Mouse (Mus musculus): Measurements from ENCODE around the gene Hist1h4d. TPM values are rescaled to one million over a fixed set of nuclear protein-coding genes. Genes with fewer than 3 reads are reported as not detected.
A peak's percentile ranks its signal among the peaks of the same experiment; 100 is the strongest.
"Not testable (repeated sequence)": the region's sequence is repeated elsewhere in the genome, so short reads cannot be mapped to it uniquely, and the experiment has no call there.

The Hist1h4d gene
- total RNA-seq, 2 experiments from 2014 or later: 88.4 to 95.8 TPM

DNA sequence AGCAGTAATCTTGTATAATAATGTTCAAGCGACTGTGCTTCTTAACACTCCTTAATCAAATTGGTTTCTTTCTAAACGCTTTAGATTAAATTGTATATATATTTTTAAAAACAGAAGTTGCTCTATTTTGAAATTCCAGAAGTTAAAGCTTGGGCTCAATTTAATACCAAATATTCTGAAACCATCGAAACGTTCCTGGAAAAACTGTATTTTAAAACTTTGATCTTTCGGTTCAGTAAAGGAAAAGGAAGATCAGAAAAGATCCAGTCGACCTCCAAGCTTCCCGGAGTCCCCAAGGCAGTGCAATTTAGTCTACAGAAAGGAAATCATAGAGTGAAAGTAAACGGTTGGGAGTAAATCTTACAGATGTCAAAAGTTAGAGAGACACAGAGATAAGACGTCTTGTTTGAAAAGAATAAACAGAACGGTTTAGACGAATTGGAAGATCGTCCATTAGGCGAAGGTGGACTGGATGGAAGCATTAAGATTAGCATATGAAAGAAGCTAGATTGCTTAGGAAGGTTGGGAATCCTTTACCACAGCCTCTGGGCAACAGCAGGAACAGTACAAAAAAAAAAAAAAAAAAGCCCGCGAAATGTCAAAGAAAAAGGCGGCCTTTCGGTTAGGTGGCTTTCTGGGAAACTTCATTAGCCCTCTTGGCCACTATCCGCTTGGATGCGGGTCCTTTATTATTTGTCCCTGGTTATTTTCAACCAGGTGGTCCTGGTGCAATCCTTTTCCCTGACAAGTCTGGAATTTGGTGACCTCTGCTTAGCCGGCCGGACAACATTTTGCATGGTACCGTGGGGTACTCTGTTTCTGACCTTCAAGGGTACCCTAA lies 4.9 kb downstream of the Hist1h4d start:
- intact Hi-C loops (cut with DNase I; ENCODE audit: low total_unique reads): no loop called here
- no peak for DNase-seq

DNA sequence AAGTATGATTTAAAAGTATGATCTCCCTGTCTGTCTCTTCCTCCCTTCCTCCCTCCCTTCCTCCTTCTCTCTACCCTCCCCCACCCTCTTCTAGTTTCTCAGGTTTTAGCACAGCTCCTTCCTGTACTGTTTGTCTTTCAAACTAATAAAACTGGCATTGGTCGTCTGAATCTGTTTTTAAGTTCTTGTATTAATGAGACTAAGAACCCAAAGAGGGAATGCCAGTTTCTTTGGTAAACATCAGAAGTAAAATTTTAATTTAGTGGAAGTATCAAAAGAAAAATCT lies 5.5 kb downstream of the Hist1h4d start:
- intact Hi-C loops (cut with DNase I; ENCODE audit: low total_unique reads): no loop called here

DNA sequence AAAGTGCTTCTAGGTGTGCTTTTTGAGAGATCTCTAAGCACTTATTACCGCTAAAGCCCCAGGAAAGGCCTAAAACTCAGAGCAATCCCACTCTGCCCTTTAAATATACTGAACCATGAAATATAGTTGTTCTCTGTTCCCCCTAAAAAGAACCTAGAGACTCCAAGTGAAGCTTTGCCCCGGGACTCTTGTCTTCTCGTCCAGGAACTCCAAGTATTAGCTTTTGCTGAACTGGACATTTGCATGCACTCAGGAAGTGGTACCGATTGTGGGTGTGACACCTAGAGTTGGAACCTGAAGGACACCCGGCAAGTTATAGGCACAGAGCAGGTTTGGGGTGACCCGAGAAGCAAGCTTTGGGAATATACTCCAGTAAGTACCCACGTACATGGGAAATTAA lies 9.8 kb downstream of the Hist1h4d start:
- intact Hi-C loops (cut with DNase I; ENCODE audit: low total_unique reads): loop anchor here (10.0 kb wide), 1 partner anchor 166 kb away; the partner anchor contains the start of gene Abt1
- no peak for DNase-seq

More for the DNA sequence above, 5.5 kb downstream of the Hist1h4d start:
- DNase-seq: no peak

DNA sequence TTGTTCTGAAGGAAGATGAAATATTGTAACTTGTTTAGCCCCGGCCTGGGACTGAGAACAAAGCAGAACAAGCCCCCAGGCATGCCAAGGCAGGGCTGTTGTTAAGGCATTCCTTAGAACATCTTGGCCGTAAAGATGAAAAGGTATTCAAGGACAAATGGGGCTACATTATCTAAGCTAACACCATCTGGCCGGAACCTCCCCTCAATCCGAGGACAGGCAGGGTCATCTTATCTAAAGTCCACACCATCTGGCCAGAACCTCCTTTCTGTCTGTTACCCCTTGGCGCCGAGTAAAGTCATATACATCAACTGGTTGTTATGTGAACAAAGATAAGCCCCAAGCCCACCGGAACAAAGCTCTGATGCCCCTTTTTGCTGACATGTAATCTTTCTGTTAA lies 10.5 kb downstream of the Hist1h4d start:
- not testable (repeated sequence) for DNase-seq
- intact Hi-C loops (cut with DNase I; ENCODE audit: low total_unique reads): loop anchor here (10.0 kb wide), 1 partner anchor 167 kb away; the partner anchor contains the start of gene Abt1

DNA sequence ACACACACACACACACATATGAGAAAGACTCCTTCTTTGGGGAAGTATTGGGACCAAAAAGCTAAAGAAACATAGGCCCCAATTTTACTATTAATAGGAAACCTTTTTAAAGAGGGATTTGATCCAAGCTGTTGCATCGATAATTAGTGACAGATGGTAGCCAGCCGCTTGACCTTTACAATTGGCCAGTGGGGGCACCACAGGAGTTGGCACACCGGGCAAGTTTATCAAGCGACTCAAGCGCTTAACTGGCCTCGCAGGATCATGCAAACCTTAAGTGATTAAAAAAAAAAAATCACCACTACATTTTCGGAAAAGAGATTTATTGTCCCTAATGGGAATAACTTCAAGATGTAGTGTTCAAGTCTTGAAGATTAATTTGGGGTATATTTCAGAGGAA lies 11.2 kb downstream of the Hist1h4d start:
- intact Hi-C loops (cut with DNase I; ENCODE audit: low total_unique reads): loop anchor here (10.0 kb wide), 1 partner anchor 168 kb away; the partner anchor contains the start of gene Abt1
- no peak for DNase-seq

DNA sequence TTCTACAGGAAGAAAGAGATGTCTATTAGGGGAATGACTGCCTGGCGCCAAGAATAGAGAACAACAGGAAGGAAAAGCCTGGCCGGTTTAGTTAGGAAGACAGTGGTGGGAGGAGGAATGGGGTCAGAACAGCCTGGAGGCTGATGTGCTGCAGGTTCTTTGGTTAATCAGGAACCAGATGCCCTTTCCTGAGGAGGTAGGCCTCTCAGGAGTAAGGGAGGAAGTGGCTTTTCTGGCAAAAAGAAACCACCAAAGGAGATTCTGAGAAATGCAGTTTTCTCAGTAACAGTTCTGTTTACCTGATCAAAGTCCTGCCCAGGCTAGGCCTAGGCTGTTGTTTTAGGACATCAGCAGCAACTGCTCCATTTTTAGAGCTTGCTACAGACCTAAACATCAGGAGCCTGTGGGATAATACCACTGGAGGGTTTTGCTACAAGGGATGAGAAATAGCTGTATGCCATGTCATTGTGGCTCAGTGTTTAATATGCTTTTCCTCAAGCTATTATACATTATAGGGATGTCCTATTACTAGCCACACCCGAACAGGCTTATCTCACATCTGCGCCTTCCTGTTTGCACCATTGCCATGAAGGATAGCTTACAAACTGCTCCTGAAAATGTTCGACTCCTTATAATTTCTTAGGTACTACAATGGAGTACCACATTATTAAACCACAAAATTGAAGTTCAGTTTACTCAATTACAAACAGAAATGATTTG lies 11.8 kb downstream of the Hist1h4d start:
- no peak for DNase-seq
- intact Hi-C loops (cut with DNase I; ENCODE audit: low total_unique reads): loop anchor here (10.0 kb wide), 1 partner anchor 168 kb away; the partner anchor contains the start of gene Abt1

GRCm38 (mm10) chr13:23595185-23595584 lies 13.8 kb downstream of the Hist1h4d start:
- intact Hi-C loops (cut with DNase I; ENCODE audit: low total_unique reads): loop anchor here (10.0 kb wide), 1 partner anchor 170 kb away; the partner anchor contains the start of gene Abt1

GRCm38 (mm10) chr13:23595622-23596372 lies 14.4 kb downstream of the Hist1h4d start:
- intact Hi-C loops (cut with DNase I; ENCODE audit: low total_unique reads): loop anchor here (10.0 kb wide), 1 partner anchor 171 kb away; the partner anchor contains the start of gene Abt1
- no peak for DNase-seq

More at GRCm38 (mm10) chr13:23595185-23595584, 13.8 kb downstream of the Hist1h4d start:
- no peak for DNase-seq

GRCm38 (mm10) chr13:23597957-23598356 lies 16.6 kb downstream of the Hist1h4d start:
- peak; percentile 68 for DNase-seq
- intact Hi-C loops (cut with DNase I; ENCODE audit: low total_unique reads): loop anchor here (10.0 kb wide), 1 partner anchor 173 kb away; the partner anchor contains the start of gene Abt1

- intact Hi-C loops (cut with DNase I; ENCODE audit: low total_unique reads): no loop called here
- DNase-seq: no peak
Observed at GRCm38 (mm10) chr13:23603182-23603699, 21.8 kb downstream of the Hist1h4d start.

- intact Hi-C loops (cut with DNase I; ENCODE audit: low total_unique reads): no loop called here
- DNase-seq: no peak
Observed at GRCm38 (mm10) chr13:23604452-23604851, 23.1 kb downstream of the Hist1h4d start.

GRCm38 (mm10) chr13:23605052-23605451 lies 23.7 kb downstream of the Hist1h4d start:
- DNase-seq: no peak

GRCm38 (mm10) chr13:23609209-23609608 lies 27.8 kb downstream of the Hist1h4d start:
- intact Hi-C loops (cut with DNase I; ENCODE audit: low total_unique reads): no loop called here
- no peak for DNase-seq

More at GRCm38 (mm10) chr13:23605052-23605451, 23.7 kb downstream of the Hist1h4d start:
- intact Hi-C loops (cut with DNase I; ENCODE audit: low total_unique reads): no loop called here

GRCm38 (mm10) chr13:23609844-23610243 lies 28.4 kb downstream of the Hist1h4d start:
- intact Hi-C loops (cut with DNase I; ENCODE audit: low total_unique reads): no loop called here
- no peak for DNase-seq

DNA sequence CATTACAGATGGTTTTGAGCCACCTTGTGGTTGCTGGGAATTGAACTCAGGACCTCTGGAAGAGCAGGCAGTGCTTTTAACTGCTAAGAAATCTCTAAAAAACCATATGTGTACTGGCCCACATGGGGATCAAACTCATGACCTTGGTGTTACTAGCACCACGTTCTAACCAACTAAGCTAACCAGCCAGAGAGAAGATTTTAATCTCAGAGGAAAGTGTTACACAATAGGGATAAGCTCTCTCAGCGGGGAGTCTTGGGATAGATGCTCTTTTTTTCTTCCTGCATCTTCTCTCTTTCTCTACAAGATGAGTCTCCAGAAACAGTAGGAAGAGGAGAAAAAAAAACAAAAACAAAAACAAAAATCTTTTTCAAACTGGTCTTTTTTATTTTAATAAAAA lies 29.0 kb downstream of the Hist1h4d start:
- intact Hi-C loops (cut with DNase I; ENCODE audit: low total_unique reads): no loop called here

GRCm38 (mm10) chr13:23611638-23612037 lies 30.2 kb downstream of the Hist1h4d start:
- intact Hi-C loops (cut with DNase I; ENCODE audit: low total_unique reads): no loop called here
- DNase-seq: no peak

More for the DNA sequence above, 29.0 kb downstream of the Hist1h4d start:
- no peak for DNase-seq

GRCm38 (mm10) chr13:23620056-23620732 lies 38.8 kb downstream of the Hist1h4d start:
- intact Hi-C loops (cut with DNase I; ENCODE audit: low total_unique reads): loop anchor here (10.0 kb wide), 1 partner anchor 75 kb away; the partner anchor contains the start of genes Hist1h1t and Hist1h4c
- DNase-seq: no peak

DNA sequence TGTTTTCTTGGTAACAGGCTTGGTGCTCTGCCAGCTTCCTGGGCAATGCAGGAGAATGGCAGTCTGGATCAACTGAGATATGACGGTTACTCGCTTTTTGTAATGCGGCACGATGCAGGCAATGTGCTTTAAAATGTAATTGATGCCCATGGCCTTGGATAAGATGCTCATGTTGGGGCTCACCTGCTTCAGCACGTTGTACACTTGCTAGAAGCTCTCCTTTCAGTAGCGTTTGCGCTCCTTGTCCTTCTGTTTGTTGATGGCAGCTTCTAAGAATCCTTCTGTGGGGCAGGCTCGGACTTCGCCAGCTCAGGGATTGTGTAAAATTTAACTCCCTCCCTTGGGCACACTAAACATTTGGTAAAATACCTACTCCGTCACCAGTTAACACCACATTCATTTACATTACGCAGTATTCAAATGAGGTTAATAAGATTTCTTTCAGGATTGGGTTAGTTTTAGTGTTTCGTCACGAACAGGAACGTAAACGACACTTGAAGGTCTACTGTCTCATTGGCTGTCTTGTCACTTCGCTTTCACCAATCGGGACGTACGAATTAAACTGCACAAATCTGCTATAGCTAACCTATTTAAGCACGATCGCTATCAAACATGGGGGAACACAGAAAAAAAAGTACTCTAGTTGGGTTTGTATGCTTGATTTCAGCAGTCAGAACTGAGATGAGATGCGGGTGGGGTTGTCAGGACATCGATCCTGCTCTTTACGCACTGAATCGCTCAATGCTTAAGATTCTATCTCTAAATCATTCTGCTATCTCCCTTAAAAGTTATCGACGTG lies 39.5 kb downstream of the Hist1h4d start, which contains the start of gene Hist1h2be:
TSS of gene Hist1h2be (minus strand) at position 392 of the 799 bp plus-strand sequence.
- intact Hi-C loops (cut with DNase I; ENCODE audit: low total_unique reads): loop anchor here (10.0 kb wide), 1 partner anchor 74 kb away; the partner anchor contains the start of genes Hist1h1t and Hist1h4c
- peak; percentile 49 for DNase-seq

All from gastrocnemius, postnatal 14 days (tissue).